Mouse (Mus musculus): Measurements from ENCODE around the gene Esyt1. TPM values are rescaled to one million over a fixed set of nuclear protein-coding genes. Genes with fewer than 3 reads are reported as not detected.

Gene Esyt1
- polyA plus RNA-seq, 1 experiment from 2014 or later = 28.9 TPM

GRCm38 (mm10) chr10:128535206-128535605 lies 9.5 kb upstream of the Esyt1 start:
- ATAC-seq (ENCODE audit: low FRiP score) = no peak
- no peaks in the 10 kb centered on the region for H3K9me3 ChIP-seq (replicated peaks)
- 82% methylated on average over 2 of the region's 2 CpGs for WGBS

GRCm38 (mm10) chr10:128526366-128527356 lies 990 bp upstream of the Esyt1 start:
- Histone ChIP-seq H3K4me3 (peak overlapping the region; percentile 59), H3K9me3 (replicated peaks) (no peaks in the 10 kb centered on the region), H3K27ac (no peak overlapping the region), H3K9ac (no peak overlapping the region), H3K4me2 (replicated peaks) (peak overlapping the region; percentile 83), H3K36me3 (0 out of 2 replicates have a peak, but pooled peaks cover under 1% of the 10 kb centered on the region), H3K27me3 (peaks cover 35% of the 10 kb centered on the region), H3K4me1 (peaks cover 17% of the 10 kb centered on the region)
- 30% methylated on average over 28 of the region's 28 CpGs for WGBS
- ATAC-seq (ENCODE audit: low FRiP score) = 0 out of 2 replicates have a peak, but pooled peaks have one; percentile 29

More at GRCm38 (mm10) chr10:128535206-128535605, 9.5 kb upstream of the Esyt1 start:
- Histone ChIP-seq H3K4me3 (no peak overlapping the region), H3K27me3 (no peaks in the 10 kb centered on the region), H3K36me3 (no peaks in the 10 kb centered on the region), H3K27ac (no peak overlapping the region), H3K9ac (no peak overlapping the region), H3K4me1 (no peaks in the 10 kb centered on the region), H3K4me2 (replicated peaks) (no peak overlapping the region)

GRCm38 (mm10) chr10:128524732-128525662 lies 674 bp downstream of the Esyt1 start:
- ATAC-seq (ENCODE audit: low FRiP score) = peak; percentile 45
- Histone ChIP-seq H3K9me3 (replicated peaks) (no peaks in the 10 kb centered on the region), H3K36me3 (0 out of 2 replicates have a peak, but pooled peaks cover 12% of the 10 kb centered on the region), H3K9ac (peak overlapping the region; percentile 66), H3K27ac (peak overlapping the region; percentile 35), H3K4me3 (peak overlapping the region; percentile 59), H3K4me1 (peaks cover 17% of the 10 kb centered on the region), H3K27me3 (peaks cover 35% of the 10 kb centered on the region), H3K4me2 (replicated peaks) (peak overlapping the region; percentile 83)
- under 1% methylated on average over 58 of the region's 58 CpGs for WGBS

- H3K27me3 ChIP-seq = peaks cover 31% of the 10 kb centered on the region
Measured at GRCm38 (mm10) chr10:128524111-128524731, 1.4 kb downstream of the Esyt1 start.

GRCm38 (mm10) chr10:128522351-128522750 lies 3.3 kb downstream of the Esyt1 start:
- WGBS = 79% methylated on average over 6 of the region's 6 CpGs
- ATAC-seq (ENCODE audit: low FRiP score) = no peak
- Histone ChIP-seq H3K9me3 (replicated peaks) (no peaks in the 10 kb centered on the region), H3K9ac (no peak overlapping the region), H3K4me1 (peaks cover 17% of the 10 kb centered on the region), H3K4me2 (replicated peaks) (no peak overlapping the region), H3K27me3 (peaks cover 41% of the 10 kb centered on the region), H3K27ac (no peak overlapping the region), H3K4me3 (no peak overlapping the region), H3K36me3 (peaks cover 26% of the 10 kb centered on the region)

More at GRCm38 (mm10) chr10:128524111-128524731, 1.4 kb downstream of the Esyt1 start:
- H3K36me3 ChIP-seq = peaks cover 18% of the 10 kb centered on the region
- H3K9ac ChIP-seq = peak overlapping the region; percentile 66
- peak overlapping the region; percentile 83 for H3K4me2 ChIP-seq (replicated peaks)
- peak overlapping the region; percentile 24; the same call in 1 of the 2 replicates for H3K27ac ChIP-seq
- no peak for ATAC-seq (ENCODE audit: low FRiP score)
- WGBS = 9% methylated on average over 11 of the region's 11 CpGs
- H3K9me3 ChIP-seq (replicated peaks) = no peaks in the 10 kb centered on the region
- peak overlapping the region; percentile 59 for H3K4me3 ChIP-seq
- H3K4me1 ChIP-seq = peaks cover 17% of the 10 kb centered on the region

- peaks cover 54% of the 10 kb centered on the region for H3K27me3 ChIP-seq
- 83% methylated on average over 16 of the region's 16 CpGs for WGBS
Measured at GRCm38 (mm10) chr10:128520591-128520990, 5.1 kb downstream of the Esyt1 start.

GRCm38 (mm10) chr10:128518833-128519232 lies 6.8 kb downstream of the Esyt1 start:
- no peak overlapping the region for H3K4me2 ChIP-seq (replicated peaks)
- WGBS = 68% methylated on average over 7 of the region's 7 CpGs
- no peak for ATAC-seq (ENCODE audit: low FRiP score)
- 0 out of 2 replicates have a peak, but pooled peaks cover 1% of the 10 kb centered on the region for H3K4me1 ChIP-seq
- H3K4me3 ChIP-seq = no peak overlapping the region
- H3K9me3 ChIP-seq (replicated peaks) = no peaks in the 10 kb centered on the region
- peaks cover 46% of the 10 kb centered on the region for H3K36me3 ChIP-seq
- H3K27ac ChIP-seq = no peak overlapping the region
- H3K9ac ChIP-seq = no peak overlapping the region
- peaks cover 52% of the 10 kb centered on the region for H3K27me3 ChIP-seq

More at GRCm38 (mm10) chr10:128520591-128520990, 5.1 kb downstream of the Esyt1 start:
- no peak overlapping the region for H3K4me2 ChIP-seq (replicated peaks)
- H3K36me3 ChIP-seq = peaks cover 39% of the 10 kb centered on the region
- H3K4me1 ChIP-seq = peaks cover 11% of the 10 kb centered on the region
- no peak overlapping the region for H3K4me3 ChIP-seq
- no peaks in the 10 kb centered on the region for H3K9me3 ChIP-seq (replicated peaks)
- ATAC-seq (ENCODE audit: low FRiP score) = no peak
- H3K9ac ChIP-seq = no peak overlapping the region
- H3K27ac ChIP-seq = no peak overlapping the region

- Histone ChIP-seq H3K4me1 (no peaks in the 10 kb centered on the region), H3K27ac (no peak overlapping the region), H3K9ac (no peak overlapping the region), H3K9me3 (replicated peaks) (no peaks in the 10 kb centered on the region), H3K4me2 (replicated peaks) (no peak overlapping the region), H3K4me3 (no peak overlapping the region), H3K27me3 (peaks cover 40% of the 10 kb centered on the region), H3K36me3 (peaks cover 46% of the 10 kb centered on the region)
- WGBS = 26% methylated on average over 6 of the region's 6 CpGs
- no peak for ATAC-seq (ENCODE audit: low FRiP score)
Measured at GRCm38 (mm10) chr10:128516677-128517076, 9.0 kb downstream of the Esyt1 start.

GRCm38 (mm10) chr10:128516029-128516428 lies 9.6 kb downstream of the Esyt1 start:
- peaks cover 40% of the 10 kb centered on the region for H3K27me3 ChIP-seq
- ATAC-seq (ENCODE audit: low FRiP score) = no peak
- no peak overlapping the region for H3K27ac ChIP-seq
- H3K36me3 ChIP-seq = peaks cover 40% of the 10 kb centered on the region
- H3K4me1 ChIP-seq = no peaks in the 10 kb centered on the region
- no peaks in the 10 kb centered on the region for H3K9me3 ChIP-seq (replicated peaks)
- no peak overlapping the region for H3K9ac ChIP-seq
- H3K4me2 ChIP-seq (replicated peaks) = peak overlapping the region; percentile 25
- no peak overlapping the region for H3K4me3 ChIP-seq
- whole genome bisulfite sequencing = 18% methylated on average over 20 of the region's 20 CpGs

GRCm38 (mm10) chr10:128515044-128515443 lies 10.6 kb downstream of the Esyt1 start:
- no peak overlapping the region for H3K4me2 ChIP-seq (replicated peaks)
- peaks cover 41% of the 10 kb centered on the region for H3K36me3 ChIP-seq
- no peak overlapping the region for H3K4me3 ChIP-seq
- H3K27ac ChIP-seq = no peak overlapping the region
- H3K9me3 ChIP-seq (replicated peaks) = no peaks in the 10 kb centered on the region
- ATAC-seq (ENCODE audit: low FRiP score) = no peak
- WGBS = 88% methylated on average over 4 of the region's 4 CpGs
- peaks cover 40% of the 10 kb centered on the region for H3K27me3 ChIP-seq
- no peak overlapping the region for H3K9ac ChIP-seq
- no peaks in the 10 kb centered on the region for H3K4me1 ChIP-seq

- H3K9ac ChIP-seq = no peak overlapping the region
- no peaks in the 10 kb centered on the region for H3K4me1 ChIP-seq
- H3K36me3 ChIP-seq = peaks cover 26% of the 10 kb centered on the region
- peaks cover 19% of the 10 kb centered on the region for H3K27me3 ChIP-seq
- no peak overlapping the region for H3K4me2 ChIP-seq (replicated peaks)
- no peaks in the 10 kb centered on the region for H3K9me3 ChIP-seq (replicated peaks)
- H3K27ac ChIP-seq = no peak overlapping the region
- H3K4me3 ChIP-seq = no peak overlapping the region
- 79% methylated on average over 12 of the region's 12 CpGs for WGBS
- no peak for ATAC-seq (ENCODE audit: low FRiP score)
Measured at GRCm38 (mm10) chr10:128511761-128512160, 13.9 kb downstream of the Esyt1 start.
